Mouse (Mus musculus): Measurements from ENCODE around the gene Men1. TPM values are rescaled to one million over a fixed set of nuclear protein-coding genes. Genes with fewer than 3 reads are reported as not detected.

Men1 gene
- total RNA-seq, 2 experiments from 2014 or later, result 63.3 to 69.8 TPM

Small RNA genes within 50 kb of the gene (microRNA-seq; reads per million reads assigned to microRNA genes)
- 2.3 to 3.9 reads per million in 2 experiments for gene Mir6989

Other genes with a start within 250 kb of the Men1 start
- gene Cdca5, start 250.0 kb upstream of the Men1 start, total RNA-seq (2021), result under 1 TPM; 0.17 to 0.43 TPM
- not detected for gene AC131692.1, start 240.6 kb upstream of the Men1 start, total RNA-seq (2021)
- gene Naaladl1, start 229.2 kb upstream of the Men1 start, total RNA-seq (2021), result under 1 TPM in 1 of 2 experiments, not detected in 1; 0.12 TPM
- 10 to 100 TPM; 14.7 to 14.9 TPM for gene Sac3d1, start 216.3 kb upstream of the Men1 start, total RNA-seq (2021)
- gene Snx15, start 206.7 kb upstream of the Men1 start, total RNA-seq (2021), result 10 to 100 TPM; 40.2 to 42.5 TPM
- gene Batf2, start 194.0 kb upstream of the Men1 start, total RNA-seq (2021), result under 1 TPM; 0.28 to 0.60 TPM
- gene Arl2, start 193.4 kb upstream of the Men1 start, total RNA-seq (2021), result 10 to 100 TPM; 69.1 to 73.2 TPM
- not detected for gene Majin, start 150.6 kb upstream of the Men1 start, total RNA-seq (2021)
- gene Gpha2, start 108.6 kb upstream of the Men1 start, total RNA-seq (2021), result not detected
- 100 to 1,000 TPM; 135 to 137 TPM for gene Ppp2r5b, start 99.1 kb upstream of the Men1 start, total RNA-seq (2021)
- 10 to 100 TPM; 31.3 to 34.0 TPM for gene Atg2a, start 93.3 kb upstream of the Men1 start, total RNA-seq (2021)
- 10 to 100 TPM; 72.8 to 82.2 TPM for gene Ehd1, start 58.3 kb upstream of the Men1 start, total RNA-seq (2021)
- 1 to 10 TPM; 4.3 to 6.9 TPM for gene Cdc42bpg, start 28.5 kb upstream of the Men1 start, total RNA-seq (2021)
- gene Map4k2, start 6.2 kb downstream of the Men1 start, total RNA-seq (2021), result 10 to 100 TPM; 74.9 to 87.7 TPM
- 100 to 1,000 TPM; 188 to 222 TPM for gene Sf1, start 28.7 kb downstream of the Men1 start, total RNA-seq (2021)
- 10 to 100 TPM; 18.3 to 22.1 TPM for gene Pygm, start 49.4 kb downstream of the Men1 start, total RNA-seq (2021)
- gene Rasgrp2, start 64.4 kb downstream of the Men1 start, total RNA-seq (2021), result 10 to 100 TPM; 23.8 to 34.5 TPM
- gene Nrxn2, start 83.8 kb downstream of the Men1 start, total RNA-seq (2021), result 100 to 1,000 TPM; 399 to 414 TPM
- under 1 TPM; 0.40 to 0.71 TPM for gene Slc22a12, start 208.1 kb downstream of the Men1 start, total RNA-seq (2021)